Mouse (Mus musculus) embryo, embryonic 10.5 days (tissue): ENCODE data around the gene Slc31a1.

ENCODE experiments used
- DNase-seq: peaks from one replicate; pipeline ENCODE4 v3.0.0-alpha.2; 2015; ENCODE audit warnings: low spot score

Slc31a1 gene

DNA sequence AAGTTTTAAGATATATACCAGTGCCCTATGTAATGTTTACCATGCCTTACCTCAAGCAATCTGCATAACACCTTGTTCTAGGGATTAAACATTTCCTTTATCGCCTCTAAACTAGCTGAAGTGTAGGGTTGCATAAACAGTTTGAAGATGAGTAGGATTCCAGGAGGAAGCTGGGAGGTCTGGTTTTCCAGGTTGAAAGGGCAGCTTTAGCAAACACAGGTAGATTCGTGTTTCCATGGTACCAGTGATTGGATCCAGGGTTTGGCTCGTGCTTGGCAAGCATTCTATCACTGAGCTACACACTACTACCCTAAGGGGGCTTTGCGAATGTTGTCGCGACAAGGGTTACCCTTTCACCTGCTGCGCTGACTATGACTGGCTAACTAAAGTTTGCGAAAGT is 3.8 kb downstream of the Slc31a1 start:
- DNase-seq, result no peak

DNA sequence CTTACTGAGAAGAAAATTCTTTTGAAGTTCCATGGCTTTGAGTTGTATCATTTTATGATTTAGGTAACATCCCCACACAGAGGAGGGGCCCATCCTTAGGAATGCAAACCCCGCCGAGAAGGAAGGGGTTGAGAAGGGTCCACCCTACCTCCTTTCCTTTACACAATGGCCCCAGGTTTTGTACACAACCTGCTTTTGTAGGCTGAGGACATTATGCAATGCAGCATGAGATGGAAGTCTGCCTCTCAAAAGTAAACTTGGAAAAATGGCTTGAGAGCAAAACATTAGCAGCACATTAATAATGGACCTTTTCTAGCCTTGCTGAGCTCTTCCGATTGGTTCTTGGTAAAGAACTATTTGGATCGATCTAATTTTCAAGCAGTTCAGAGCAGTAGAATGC is 5.8 kb downstream of the Slc31a1 start:
- DNase-seq, result no peak

DNA sequence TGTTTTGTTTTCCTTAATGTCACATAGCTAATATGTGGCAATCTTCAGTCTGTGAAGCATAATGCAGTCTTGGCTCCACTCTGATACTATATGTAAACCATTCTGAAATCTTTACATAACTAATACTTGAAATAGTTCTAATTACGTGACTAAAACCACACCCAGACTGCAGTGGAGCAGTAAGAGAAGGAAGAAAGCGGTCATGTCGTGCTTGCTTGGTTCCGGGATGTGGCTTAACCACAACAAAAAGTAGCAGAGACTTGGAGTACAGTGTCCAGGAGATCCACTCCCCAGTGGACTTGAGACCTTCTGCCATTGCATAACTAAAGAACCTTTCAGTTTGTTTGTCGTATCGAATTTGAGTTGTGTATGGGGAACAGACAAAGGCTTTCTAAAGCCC is 7.1 kb downstream of the Slc31a1 start:
- DNase-seq, result no peak

DNA sequence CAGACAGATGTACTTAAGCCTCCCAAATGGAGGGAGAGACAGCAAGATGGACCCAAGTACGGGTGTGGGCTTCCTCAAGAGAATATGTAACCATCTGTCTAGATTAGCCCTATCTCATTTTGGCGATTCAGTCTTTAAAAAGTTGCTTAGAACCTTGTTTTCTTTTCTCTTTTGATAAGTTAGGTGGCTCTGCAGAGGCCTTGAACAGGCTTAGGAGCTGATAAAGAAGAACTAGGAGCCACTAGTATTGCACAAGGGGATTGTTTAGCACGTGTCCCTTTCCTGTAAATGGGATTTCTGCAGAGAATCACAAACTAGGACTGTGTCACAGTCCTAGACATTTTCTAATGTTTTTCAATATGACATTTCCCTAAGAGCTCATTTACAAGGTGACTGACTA is 8.6 kb downstream of the Slc31a1 start:
- DNase-seq, result no peak

DNA sequence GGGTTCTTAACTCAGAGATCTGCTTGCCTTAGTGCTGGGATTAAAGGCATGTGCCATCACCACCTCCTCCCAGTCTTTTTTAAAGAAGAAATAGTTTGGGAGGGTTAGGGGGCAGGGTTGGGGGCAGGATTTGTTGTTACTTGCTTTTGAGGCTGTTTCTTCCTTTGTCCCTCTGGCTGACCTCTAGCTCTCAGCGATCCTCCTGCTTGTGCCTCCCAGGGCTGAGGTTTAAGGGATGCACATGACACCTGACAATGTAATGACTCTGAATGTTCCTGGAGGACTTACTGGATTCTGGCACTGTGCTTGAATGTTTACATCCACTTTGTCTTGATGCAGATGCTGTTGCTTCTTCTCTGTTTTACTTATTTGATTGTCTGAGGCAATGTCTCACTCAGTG is 11.9 kb downstream of the Slc31a1 start:
- DNase-seq, result no peak

DNA sequence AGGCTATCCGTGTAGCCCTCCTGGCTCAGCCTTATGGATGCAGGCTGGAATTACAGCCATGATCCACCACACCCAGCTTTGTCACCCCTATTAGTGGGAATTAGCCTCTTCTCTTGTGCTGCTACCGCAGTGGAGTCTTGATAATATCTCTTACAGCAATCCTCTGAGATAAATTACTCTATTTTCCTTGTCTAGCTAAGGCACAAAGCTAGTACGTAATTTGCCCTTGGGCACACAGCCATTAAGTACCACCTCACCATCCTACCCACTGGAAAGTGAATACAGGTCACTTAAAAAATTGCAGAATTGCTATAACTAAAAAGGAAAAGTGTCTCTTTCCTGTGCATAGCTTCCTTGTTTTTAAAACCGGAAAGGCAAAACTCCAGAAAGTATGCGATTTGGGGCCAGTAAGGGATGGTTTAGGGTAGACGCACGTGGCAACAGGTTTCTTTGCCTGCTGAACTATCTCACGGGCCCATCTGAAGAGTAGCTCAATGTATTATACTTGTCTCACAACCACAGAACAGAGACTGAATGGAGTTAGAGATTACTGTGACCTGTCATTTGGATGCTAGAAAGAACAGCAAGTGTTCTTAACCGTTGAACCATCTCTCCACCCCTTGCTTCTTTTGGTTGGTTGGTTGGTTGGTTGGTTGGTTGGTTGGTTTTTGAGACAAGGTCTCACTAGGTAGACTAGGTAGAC is 12.4 kb downstream of the Slc31a1 start:
- no peak for DNase-seq

DNA sequence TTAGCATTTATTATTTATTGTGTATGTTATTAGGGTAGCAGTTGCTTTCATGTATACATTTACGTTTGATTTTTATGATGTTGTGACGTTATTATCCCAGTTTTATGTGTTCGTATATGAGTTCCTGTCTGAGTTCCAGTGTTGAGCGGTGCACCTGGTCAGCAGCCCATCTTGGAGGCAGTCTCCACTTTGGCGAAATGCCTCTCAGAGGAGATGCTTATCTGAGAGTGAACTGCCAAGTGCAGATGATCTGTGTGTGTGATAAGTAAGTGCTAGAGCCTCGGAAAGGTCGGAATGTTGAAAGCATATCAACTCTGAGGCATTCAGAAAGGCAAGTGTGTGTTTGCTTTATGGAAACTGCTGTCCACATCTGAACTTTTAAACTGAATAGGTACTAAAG is 13.1 kb downstream of the Slc31a1 start:
- no peak for DNase-seq

DNA sequence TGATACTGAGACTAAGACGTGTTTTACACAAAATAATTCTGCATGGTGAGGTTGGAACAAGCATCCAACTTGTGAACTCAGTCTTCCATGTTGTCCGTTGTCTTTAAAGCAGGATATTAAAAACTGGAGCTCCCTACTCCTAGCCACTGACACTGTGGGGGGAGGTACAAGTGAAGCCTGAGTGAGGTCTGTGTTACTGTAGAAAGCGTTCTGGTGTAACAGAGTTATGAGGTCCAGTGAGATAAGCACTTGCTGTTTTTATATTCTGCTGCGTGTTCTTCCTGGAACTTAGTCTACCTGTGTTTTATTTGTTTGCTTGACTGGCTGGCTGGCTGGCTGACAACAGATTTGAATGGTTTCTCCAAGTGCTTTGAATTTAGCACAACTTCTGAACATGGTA is 13.8 kb downstream of the Slc31a1 start:
- no peak for DNase-seq

DNA sequence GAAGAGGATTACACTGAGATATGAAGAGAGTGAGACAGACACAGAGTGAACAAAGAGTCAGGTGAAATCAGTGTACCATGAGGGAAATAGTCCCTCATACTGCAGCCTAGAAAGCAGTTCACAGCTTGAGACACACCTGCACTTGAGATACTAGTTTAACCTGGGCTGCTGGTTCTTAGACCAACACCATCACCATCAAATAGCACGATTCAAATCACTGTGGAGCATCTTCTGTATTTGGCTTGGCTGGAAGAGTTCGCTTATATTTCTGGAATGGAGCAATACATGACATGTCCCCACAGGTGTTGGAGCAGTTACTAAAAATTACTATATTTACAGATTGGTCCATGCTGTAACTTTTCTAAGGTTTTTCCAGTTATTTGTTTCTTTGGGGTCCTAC is 15.6 kb downstream of the Slc31a1 start:
- DNase-seq, result no peak

DNA sequence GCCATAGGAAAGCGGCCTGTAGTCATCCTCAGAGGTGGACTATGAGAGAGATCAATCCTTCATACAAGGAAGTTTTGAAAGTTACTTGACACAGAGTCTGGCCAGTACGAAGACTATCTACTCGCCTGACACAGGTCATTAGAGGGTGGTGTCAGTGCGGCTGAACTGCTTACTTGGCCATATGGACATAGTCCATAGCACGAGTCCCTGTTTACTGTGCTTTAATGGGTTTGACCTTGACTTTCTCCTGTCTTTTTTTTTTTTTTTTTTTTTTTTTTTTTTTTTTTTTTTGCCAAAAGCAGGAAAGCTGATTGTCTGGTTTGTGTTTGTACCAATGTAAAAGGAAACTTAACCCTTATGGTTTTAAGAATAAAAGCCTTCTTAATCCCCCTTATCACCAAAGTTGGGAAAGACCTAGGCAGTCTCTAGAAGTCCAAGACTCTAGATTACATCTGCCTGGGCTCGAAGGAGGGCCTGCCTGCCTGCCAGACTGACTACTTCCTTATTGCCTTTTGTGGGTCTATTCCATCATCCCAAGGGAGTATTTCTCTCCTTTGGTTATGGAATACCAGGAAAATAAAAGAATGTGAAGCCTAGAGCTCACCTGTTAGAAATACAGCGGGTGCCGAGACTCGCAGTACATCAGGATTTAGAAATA is 19.3 kb downstream of the Slc31a1 start:
- no peak for DNase-seq

DNA sequence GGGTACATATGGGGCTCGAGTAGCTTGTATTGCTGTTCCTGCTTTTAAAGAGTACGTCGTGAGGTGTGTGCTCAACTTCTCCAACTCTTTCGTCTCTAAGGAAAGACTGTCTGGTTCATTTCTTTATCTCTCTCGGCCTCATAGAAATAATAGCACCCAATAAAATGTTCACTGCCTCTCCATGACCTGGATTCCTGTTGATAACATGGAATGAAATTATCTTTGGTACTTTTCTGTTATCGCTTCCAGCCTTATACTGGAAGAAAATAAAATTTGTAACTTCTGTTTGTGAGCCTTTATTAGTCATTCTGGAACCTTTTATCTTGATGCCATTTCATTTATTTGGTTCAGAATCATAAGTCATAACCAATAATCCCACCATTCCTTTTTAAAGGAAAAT is 22.7 kb downstream of the Slc31a1 start:
- DNase-seq, result no peak

DNA sequence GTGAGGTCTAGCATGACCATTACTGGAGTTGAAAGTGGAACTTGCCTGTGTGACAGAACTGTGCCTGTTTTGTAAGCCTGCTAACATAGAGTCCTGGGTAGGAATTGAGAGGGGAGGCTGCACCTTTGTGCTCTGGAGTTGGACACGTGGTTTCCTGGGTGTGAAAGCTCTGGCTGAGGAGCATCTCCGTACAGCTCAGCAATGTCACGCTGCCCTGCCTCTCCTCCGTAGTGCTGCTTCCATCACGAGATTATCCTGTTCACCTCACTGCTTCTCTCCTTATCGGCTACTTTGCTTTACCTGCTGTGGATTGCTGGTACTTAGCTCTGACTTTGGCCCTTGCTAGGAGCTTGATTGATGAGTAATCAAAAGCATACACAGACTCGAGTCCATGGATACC is 23.2 kb downstream of the Slc31a1 start:
- no peak for DNase-seq

DNA sequence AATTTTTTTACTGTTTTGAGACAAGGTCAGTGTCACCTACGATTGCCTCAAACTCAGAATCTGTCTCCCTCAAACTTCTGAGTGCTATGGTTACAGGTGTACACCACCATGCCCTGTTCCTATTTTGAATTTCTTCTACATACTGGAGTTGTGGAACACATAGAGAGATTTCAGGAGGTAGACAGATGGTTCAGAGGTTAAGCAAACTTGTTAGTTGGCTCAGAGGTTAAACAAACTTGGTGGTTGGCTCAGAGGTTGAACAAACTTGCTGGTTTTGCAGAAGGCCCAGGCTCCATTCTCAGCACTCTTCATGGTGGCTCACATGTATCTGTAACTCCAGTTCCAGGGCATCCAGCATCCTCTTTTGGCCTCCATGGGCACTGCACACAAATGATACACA is 23.6 kb downstream of the Slc31a1 start:
- DNase-seq, result no peak

DNA sequence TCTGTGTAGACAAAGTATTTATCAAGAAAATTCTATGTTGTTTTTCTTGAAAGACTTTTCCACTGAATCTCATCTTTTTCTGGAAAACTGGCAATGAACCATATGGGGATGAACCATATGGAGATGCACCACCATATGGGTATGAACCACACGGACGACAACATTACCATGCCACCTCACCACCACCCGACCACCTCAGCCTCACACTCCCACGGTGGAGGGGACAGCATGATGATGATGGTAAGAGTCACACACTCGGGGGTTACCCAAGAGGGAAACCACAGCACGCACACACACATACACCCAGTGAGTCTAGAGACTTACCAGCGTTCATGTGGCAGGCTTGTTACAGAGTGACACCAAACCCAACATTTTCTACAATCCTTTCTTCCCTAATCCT is 24.9 kb downstream of the Slc31a1 start:
- DNase-seq, result no peak

DNA sequence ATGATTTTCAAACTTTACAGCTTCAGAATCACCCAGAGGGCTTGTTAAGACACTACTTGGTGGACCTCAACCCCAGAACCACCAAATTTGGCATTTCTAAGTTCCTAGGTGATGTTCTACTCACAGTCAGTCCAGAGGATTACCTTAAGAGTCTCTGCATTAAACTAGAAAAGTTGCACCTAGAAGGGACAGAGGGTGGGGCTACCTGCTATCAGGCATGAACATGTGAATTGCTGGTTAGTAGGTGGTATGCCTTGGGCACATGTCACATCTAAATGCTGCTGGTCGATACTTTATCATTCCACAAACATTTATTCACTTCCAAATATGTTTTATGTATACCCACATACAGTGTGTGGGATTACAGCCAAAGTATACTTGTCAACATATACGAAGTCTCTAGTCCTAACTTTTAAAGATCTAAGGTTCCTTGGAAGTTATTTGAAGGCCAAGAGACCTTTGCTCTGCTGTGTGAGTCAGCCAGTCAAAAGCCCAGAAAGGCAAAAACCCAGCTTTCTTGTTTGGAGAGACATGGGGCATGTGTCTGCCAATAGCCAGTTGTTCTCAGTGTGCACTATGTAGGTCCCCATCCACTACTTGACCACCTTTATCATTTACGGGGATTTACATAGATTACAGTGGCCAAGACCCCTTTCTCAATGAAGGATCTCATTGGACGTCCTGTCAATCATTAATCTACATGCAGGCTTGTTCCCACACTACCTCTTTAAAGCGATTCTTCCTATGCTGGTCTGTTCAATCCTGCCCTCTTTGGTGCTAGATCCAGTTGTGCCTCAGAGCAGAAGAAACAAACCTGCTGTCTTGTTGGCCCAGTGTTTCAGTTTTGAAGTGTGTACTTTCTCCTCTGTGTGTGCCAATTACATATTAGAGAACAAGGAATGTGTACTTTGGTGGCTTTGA is 29.3 kb downstream of the Slc31a1 start:
- no peak for DNase-seq

DNA sequence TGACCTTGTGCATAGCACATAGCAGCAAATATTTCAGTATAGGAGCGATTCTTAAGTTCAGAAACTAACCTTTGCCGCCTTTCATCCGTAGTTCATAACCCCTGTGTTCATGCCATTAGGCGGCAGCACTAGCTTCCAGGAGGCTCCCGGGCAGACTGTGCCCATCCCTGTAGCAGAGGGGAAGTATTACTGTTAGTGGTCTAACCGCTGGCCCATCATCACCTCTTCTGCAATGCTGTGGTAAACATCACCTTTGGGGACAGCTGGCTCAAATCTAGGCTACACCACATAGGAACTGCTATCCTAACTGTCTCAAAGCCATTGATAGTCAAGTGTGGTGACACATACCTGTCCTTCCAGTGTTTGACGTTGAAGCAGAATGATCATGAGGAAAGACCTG is 31.4 kb downstream of the Slc31a1 start:
- DNase-seq, result no peak

DNA sequence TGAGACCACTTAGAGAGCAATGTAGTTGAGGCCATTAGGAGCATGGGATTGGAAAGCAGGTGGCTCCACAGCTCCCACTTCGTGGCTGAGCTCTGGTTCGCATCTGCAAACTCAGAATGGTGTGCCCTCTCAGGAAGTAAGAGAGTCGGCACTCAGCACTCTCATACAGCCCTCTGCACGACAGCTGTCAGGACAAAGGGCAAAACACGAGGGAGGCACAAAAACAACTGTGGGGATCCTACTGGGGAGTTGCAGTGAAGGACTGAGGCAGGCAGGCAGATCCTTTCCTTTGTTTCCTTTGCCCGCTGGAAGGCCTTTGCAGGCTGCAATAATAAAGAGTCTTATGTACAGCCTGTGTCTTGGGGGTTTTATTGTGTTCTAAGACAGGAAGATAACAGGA is 32.9 kb downstream of the Slc31a1 start:
- DNase-seq, result peak; percentile 12

DNA sequence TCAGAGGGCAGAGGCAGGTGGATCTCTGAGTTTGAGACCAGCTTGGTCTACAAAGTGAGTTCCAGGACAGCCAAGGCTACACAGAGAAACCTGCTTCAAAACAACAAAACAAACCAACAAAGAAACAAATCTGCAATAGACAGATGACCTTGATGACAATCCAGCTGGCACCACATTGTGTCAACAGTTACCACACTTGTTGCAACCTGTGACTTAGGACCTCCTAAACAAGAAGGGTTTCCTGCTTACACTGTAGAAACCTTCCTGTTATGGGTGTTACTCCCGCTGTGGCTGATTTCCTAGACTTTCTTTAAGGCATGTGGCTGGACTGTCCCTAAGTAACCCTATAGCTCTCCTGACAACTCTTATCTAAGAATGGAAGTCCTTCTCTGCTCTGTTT is 35.3 kb downstream of the Slc31a1 start:
- no peak for DNase-seq

DNA sequence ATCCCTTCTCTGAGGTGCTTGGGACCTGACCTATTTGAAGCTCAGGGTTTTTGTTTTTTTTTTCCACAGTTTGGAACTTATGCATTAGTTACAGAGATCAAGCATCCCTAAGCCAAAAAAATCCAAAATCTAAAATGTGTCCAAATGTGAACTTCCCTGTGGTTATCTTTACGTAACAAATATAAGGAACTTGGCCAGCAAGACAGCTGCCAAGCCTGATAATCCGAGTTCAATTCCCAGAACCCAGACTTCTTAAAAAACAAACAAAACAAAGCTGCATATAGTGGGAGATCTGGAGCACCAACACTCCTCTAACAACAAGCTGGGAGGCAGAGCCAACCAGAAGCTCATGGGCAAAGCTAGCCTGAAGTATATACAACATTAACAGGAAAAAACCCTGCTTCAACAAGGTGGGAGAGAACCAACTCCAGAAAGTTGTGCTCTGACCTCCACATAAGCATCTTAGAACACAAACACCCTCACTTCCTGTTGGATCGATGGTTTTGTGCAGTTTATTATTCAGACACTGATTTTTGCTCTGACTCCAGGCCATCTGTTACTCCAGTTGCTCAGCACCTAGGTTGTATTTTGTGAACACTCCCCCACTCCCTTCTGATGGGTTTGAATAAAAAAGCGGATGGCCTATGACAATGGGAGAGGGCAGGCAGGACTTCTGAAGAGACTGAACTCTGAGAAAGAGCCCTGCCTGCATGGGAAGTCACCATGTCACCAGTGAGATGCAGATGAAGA is 37.3 kb downstream of the Slc31a1 start:
- no peak for DNase-seq

DNA sequence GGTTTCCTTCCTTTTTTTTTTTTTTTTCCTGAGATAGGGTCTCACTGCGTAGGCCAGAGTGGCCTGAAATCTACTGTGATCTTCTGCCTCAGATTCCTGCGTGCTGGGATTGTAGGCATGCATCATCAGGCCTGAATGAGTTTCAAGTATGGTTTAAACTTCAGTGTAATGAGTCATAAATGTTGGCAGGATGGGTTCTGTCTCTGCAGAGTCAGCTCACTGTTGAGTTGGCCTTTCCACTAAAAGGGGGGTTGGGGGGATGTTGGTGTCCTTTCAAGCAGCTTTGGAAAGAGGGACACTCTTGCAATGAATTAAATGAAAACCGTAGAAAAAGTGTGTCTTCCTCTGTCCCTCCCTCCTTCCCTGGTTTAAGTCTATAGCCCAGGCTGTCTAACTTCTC is 38.4 kb downstream of the Slc31a1 start:
- DNase-seq, result no peak

DNA sequence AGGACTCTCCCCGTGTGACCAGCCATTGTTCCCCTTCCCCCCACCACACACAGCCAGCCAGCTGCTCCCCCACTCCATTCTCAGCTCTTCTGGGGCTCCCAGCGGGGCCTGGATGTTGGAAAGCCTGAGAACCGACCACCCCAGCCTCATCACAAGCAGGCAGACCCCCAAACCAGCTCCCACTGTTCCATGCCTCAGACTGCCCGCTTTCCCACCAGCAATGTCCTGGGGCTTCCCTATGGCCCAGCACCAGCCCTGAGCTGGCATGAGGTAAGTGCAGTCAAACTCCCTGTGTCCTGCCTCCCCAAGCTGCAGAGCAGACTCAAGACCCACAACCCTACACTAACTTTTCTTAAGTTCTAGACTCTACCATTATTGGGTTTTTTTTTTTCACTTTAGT is 45.6 kb downstream of the Slc31a1 start:
- DNase-seq, result no peak
